Mouse (Mus musculus) bone marrow macrophage, adult 2 months (primary cell): ENCODE results near the gene Vamp1.

Source experiments
- CTCF ChIP-seq: IDR thresholded peaks from 2 replicates; pipeline ENCODE4 v1.5.1; 2012; ENCODE audit warnings: low read depth, mild to moderate bottlenecking, low read length, moderate library complexity
- POLR2A ChIP-seq: IDR thresholded peaks from 2 replicates; pipeline ENCODE4 v1.6.1; 2012; ENCODE audit warnings: mild to moderate bottlenecking, low read depth, low read length, borderline replicate concordance

GRCm38 (mm10) chr6:125191332-125192015 lies 23.9 kb upstream of the Vamp1 start, which contains the start of the genes Ncapd2 and Mrpl51:
- TF ChIP-seq POLR2A (0 out of 2 replicates have a peak, but pooled peaks have one; percentile 50), CTCF (no peak)
